Mouse (Mus musculus): Measurements from ENCODE around the gene Slc4a3. TPM values are rescaled to one million over a fixed set of nuclear protein-coding genes. Genes with fewer than 3 reads are reported as not detected.

The Slc4a3 gene
- 100 to 1,000 TPM; 171 to 180 TPM for total RNA-seq (2021)

DNA sequence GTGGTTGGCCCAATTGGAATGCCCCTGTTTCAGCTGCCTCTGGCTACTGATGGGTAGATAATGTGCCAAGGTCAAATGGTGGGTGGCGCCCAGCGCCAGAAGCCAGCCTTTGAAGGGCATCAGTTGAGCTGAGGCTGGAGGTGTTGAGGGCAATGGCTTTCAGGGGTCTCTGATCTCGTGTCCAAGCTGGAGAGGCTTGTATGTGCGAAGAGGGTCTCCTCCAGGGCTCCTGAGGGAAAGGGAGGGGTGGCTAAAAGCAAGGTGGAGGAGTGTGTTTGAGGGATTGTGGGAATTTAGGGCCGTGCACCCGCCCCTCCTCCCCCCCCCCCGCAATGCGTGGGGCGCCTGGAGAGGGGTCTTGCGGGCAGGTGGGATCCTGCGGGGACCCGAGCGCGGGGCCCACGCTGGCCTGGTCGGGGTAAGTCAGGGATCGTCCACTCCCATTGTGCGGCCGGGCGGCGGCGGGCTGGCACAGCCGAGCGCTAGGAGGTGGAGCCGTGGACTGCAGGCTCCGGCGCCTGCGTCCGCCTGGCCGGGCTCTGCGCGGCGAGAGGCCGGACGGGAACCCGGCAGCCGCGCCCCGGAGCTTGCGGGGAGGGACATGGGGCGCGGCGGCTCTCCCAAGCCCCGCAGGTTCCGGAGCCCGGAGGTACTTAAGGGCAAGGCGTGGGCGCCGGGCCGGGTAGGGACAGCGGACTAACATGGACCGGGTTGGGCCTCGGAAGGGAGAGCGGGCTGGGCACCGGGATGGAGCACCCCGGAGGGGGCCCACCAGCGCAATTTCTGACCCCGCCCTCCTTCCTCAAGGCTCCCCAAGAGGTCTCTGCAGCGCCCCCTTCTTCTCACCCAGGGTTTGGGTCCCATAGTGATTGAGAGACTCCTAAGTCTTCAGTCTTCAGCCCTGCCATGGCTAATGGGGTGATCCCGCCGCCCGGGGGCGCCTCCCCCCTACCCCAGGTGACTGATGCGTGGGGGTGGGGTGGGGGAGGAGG, at the start of gene Slc4a3:
TSS of gene Slc4a3 (plus strand) at position 302 of the 992 bp plus-strand sequence.
- intact Hi-C loops (cut with DNase I): loop anchor here (5.0 kb wide), 1 partner anchor 41 kb away; no protein-coding TSS in a partner anchor
- peak; percentile 65 to 73 for DNase-seq (ENCODE audit: low spot score in 2 of 2)

DNA sequence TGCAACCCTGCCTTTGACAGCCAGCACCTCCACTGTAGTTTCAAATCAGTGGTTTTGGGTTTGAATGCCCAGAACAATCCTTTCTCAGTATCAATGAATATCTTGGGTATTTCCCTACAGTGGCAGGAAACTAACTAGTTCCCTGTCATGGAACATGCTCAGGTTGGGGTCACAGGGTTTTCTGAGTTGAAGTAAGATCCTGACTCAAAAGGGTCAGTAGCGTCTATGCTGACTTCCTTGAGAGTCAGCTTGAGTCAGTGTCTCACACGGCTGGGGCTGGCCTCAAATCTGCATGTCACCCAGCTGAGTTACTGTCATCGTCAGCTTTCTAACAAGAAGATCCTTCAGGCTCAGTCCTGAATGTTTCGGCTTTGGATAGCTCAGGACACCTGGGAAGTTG, 47.2 kb upstream of the Slc4a3 start:
- intact Hi-C loops (cut with DNase I): loop anchor here (5.0 kb wide), 1 partner anchor 98 kb away; no protein-coding TSS in a partner anchor
- no peak for DNase-seq (ENCODE audit: low spot score in 2 of 2)

DNA sequence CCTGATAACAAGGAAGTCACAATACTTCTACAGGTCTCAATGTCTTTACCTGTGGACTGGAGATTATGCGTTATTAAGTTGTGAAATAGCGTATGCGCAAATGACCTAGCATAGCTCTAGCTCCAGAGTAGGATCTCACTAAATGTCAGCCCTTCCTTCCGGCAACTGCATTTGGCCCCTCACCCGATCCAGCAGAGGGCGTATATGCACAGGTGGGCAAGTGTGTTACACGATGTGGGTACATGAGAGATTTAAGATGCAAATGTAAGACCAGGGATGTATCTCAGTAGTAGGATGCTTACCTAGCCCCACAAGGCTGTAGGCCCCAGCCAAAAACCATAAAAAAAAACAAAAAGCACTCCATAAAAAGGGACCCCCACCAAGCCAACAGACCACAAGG, 46.6 kb upstream of the Slc4a3 start:
- intact Hi-C loops (cut with DNase I): loop anchor here (5.0 kb wide), 1 partner anchor 98 kb away; no protein-coding TSS in a partner anchor
- DNase-seq (ENCODE audit: low spot score in 2 of 2): no peak

DNA sequence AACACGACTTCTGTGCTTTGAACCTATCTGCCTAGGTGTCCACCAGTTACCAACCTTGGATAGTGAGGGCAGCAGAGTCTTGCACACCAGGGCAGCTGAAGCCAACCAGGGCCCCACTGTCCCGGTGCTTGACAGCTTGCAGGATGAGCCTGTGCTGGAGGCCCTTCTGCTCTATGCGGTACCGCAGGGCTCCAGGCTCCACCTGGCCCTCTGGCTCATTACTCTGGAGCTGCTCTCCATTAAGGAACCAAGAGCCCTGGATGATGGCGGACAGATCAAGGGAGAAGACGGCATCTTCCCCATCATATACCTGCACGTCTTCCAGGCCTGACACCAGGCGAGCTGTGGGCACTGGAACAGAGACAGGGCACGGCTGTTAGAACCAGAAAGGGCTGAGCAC, 44.2 kb upstream of the Slc4a3 start:
- no peak for DNase-seq (ENCODE audit: low spot score in 2 of 2)
- intact Hi-C loops (cut with DNase I): no loop called here

DNA sequence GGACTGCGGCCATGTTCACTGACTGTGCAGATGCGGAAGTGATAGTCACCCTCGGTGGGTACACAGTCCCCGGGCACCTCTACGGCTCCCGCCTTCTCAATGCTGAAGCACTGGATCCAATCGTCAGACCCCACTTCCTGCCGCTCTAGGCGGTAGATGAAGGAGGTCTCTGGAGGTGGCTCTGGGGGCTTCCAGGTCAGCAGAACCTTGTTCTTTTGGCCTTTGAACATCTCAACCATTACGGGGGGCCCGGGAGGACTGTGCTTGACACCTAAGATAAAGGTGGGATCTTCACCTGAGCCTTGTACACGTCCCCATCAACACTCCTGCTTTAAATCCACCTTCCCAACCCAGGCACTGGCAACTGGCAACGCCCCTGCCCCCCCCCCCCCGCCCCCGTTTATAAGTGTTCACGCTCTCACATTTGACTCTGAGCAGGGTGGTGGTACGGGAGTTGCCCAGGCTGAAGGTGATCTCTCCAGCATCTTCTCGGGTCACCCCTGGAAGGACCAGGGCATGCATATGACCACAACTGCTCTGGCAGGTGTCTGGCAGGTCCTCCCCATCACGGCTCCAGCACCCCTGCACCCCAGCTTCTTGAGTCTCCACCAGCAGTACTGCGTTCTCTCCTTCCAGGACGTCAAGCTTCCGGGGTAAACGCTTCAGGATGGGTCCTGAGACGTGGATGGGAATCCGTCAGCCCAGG, 43.0 kb upstream of the Slc4a3 start:
- DNase-seq (ENCODE audit: low spot score in 2 of 2): no peak
- intact Hi-C loops (cut with DNase I): no loop called here

DNA sequence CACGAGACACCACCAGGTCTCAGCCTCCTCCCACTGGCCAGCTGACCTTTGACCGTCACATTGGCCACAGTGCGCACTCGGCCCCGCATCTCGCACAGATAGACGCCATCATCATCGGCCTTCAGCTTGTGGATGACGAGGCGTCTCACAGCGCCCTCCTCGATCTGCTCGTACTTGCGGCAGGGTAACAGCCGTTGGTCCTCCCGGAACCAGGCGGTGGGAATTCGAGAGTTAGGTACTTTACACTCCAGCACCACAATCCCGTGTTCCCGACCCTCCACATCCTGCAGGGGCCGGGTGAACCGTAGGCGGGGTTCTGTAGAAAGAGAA, 42.5 kb upstream of the Slc4a3 start:
- DNase-seq (ENCODE audit: low spot score in 2 of 2): no peak
- intact Hi-C loops (cut with DNase I): no loop called here

DNA sequence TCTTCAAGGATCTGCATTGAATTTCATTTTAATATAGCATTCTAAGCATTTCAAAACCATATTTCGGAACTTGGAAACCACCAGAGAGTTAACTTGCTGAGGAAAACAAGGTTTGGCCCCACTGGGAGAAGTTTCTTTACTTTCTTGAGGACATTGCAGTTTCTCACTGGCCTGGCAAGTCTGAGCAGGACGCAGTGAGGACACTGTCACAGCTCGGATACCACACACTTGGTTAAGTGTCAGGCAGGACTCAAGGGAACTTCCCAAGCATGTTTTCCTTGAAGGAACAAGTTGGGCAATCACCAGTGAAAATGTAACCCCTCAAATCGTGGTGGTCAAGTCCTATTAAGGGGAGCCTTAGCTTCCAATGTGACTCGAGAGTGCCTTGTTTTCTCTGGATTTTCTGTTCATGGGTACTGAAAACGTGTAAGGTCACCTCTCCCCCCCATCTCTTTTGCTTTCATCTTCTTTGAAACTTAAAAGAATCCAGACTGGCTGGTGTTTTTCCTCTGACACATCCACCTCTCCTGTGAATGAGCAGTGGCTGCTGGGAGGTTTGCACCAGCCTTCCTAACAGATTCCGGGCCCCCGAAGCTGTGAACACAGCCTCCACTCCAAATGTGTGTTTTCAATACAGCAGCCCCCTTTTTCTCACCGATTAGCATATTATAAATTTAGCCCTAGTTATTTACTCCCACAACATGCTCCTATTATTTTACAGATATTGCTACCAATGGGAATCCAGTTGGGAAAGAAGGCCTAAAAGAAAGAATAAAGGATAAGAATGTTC, 41.6 kb upstream of the Slc4a3 start:
- intact Hi-C loops (cut with DNase I): loop anchor here (5.0 kb wide), 1 partner anchor 53 kb away; no protein-coding TSS in a partner anchor
- DNase-seq (ENCODE audit: low spot score in 2 of 2): peak; percentile 45 to 79

DNA sequence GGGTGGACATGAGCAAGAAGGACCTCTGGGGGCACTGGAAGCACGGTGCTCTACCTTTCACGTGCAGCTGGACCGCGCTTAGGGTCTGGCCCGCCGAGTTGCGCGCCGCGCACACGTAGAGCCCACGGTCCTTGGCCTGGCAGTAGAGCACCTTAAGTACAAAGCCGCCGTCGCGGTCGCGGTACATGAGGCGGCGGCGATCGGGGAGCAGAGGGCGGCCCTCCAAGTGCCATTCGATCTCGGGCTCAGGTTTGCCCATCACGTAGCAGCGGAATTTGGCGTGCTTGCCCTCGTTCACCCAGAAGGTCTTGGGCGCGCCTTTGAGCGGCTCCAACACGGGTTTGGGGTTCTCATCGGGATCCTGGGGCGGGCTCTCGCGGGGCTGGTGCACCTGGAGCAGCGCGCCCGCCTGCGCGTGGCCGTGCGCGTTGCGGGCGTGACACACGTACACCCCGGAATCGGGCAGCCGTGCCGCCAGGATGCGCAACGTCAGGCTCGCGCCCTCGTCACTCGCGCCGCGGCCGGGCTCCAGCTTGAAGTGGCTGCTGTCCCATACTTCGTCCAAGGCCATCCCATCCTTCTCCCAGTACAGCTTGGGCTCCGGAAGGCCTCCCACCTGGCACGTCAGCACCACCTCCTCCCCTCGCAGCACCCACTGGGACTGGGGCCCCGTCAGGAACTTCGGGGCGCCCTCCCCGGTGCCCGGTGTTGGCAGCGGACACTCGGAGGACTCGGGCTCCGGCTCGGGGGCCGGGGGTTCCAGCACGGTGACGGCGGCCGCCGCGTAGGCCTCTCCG, 40.7 kb upstream of the Slc4a3 start:
- peak; percentile 86 to 89 for DNase-seq (ENCODE audit: low spot score in 2 of 2)
- intact Hi-C loops (cut with DNase I): loop anchor here (5.0 kb wide), 1 partner anchor 52 kb away; no protein-coding TSS in a partner anchor

DNA sequence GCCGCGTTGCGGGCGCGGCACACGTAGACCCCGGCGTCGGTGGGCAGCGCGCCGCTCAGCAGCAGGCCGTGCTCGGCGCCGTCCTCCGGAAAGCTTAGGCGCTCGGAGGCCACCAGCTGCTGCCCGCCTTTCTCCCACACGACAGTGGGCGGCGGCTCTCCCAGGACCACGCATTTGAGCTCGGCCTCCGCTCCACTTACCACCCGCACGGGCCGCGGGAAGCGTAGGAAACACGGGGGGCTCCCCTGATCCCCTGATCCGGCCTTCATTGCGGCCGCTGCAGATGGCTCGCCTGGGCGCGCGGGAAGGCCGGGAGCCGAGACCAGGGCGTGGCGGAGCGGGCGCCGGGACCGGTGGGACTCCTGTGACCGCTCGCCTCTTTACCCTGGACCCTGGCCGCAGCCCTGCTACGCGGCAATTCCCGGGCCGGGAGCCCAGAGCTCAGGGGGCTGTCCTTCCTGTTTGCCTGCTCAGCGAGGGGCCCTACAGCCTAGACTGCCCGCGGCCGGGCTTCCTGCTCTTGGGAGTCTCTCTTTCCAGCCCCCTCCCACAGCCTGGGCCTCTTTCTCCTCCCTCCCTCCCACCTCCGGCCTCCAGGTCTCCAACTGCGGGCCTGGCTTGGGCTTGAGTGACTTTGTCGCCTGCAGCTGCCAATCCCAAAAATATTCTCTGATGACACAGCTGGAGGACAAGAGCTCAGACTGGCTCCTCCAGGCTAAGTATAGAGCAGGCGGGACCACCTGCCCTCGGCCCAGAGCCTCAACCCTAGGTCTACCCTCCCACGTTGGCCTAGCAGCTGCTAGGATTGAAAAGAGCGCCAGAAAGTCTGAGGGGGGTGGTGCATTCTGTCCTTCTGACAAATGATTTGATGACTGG, 39.9 kb upstream of the Slc4a3 start, which contains the start of gene Obsl1:
TSS of gene Obsl1 (minus strand) at position 497 of the 876 bp plus-strand sequence.
- peak; percentile 34 to 52 for DNase-seq (ENCODE audit: low spot score in 2 of 2)
- intact Hi-C loops (cut with DNase I): loop anchor here (5.0 kb wide), 1 partner anchor 51 kb away; no protein-coding TSS in a partner anchor

DNA sequence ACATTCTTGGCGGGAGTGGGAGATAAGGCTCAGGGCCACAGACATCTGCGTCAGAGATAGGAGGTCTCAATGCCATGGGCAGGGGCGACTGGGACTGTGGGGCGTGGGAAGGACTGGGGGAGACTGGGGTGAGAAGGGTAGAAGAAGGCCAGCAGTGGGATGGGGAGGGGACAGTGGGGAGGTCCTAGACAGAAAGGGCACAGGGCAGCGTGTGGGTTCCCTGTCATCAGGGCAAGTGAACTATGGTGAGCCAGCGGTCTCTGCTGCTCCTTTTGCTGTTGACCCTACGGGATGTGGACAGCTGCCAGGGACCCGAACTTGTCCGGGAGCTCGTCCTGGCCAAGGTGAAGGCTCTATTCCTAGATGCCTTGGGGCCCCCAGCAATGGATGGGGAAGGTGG, 39.1 kb upstream of the Slc4a3 start, which contains the start of gene Inha:
TSS of gene Inha (plus strand) at position 72 of the 400 bp plus-strand sequence.
- no peak for DNase-seq (ENCODE audit: low spot score in 2 of 2)
- intact Hi-C loops (cut with DNase I): loop anchor here (5.0 kb wide), 1 partner anchor 50 kb away; no protein-coding TSS in a partner anchor

DNA sequence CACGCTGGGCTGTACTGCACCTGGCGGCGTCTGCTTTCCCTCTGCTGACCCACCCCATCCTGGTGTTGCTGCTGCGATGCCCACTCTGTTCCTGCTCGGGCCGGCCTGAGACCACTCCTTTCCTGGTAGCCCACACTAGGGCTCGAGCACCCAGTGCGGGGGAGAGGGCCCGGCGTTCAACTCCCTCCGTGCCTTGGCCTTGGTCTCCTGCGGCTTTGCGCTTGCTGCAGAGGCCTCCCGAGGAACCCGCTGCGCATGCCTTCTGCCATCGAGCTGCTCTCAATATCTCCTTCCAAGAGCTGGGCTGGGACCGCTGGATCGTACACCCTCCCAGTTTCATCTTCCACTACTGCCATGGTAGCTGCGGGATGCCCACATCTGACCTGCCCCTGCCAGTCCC, 36.5 kb upstream of the Slc4a3 start:
- DNase-seq (ENCODE audit: low spot score in 2 of 2): no peak
- intact Hi-C loops (cut with DNase I): loop anchor here (5.0 kb wide), 1 partner anchor 48 kb away; no protein-coding TSS in a partner anchor

DNA sequence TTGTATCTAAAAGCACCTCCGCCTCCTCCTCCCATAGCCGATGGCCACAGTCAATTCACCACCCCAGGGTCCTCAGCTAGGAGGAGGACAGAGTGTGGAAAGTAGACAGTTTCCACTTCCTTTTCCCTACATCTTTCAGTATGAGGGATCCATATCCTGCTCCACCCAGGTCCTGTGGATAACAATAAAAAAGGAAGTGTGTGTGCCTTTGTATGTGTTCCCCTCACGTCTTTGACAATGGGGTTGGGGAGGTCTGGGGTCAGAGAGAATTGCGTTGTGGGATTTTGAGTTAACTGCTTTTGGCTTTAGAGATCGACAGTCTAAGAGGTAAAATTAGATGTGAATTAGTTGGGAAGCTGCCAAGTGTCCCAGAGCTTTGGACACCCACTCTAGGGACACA, 35.9 kb upstream of the Slc4a3 start:
- intact Hi-C loops (cut with DNase I): no loop called here
- no peak for DNase-seq (ENCODE audit: low spot score in 2 of 2)

DNA sequence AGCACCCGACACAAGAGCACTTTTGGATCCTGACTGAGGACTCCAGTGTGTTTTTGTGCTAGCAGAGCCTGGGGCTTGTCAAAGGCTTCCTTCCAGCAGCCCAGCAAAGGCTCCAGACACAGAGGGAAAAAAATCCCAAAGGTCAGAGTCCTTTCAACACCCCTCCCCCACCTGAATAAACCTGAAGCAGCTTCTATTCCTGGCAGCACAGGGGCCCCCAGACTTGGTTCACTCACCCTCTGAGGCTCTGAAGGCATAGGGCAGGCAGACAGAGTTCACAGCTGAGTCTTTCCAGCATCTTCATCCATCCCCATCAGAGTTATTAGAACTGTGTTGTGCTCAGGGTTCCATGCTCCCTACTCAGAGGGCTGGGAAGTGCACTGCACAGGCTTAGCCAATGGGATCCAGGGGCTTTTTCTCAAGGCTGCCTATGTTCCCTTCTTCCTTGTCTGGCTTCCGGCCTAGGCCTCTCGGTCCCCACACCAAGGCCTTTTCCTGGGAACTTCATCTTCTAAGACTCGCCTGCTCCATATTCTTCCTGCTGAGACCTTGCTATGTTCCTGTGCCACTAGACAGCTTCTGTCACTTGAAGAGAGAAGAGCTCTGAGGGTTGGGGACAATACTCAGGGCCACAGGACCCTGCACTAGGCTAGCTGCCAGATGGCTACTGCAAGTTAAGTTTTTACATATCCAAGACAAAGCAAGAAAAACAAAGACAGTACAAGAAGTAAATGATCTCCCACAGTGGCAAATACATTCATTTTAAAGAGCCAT, 34.4 kb upstream of the Slc4a3 start:
- DNase-seq (ENCODE audit: low spot score in 2 of 2): no peak
- intact Hi-C loops (cut with DNase I): no loop called here

DNA sequence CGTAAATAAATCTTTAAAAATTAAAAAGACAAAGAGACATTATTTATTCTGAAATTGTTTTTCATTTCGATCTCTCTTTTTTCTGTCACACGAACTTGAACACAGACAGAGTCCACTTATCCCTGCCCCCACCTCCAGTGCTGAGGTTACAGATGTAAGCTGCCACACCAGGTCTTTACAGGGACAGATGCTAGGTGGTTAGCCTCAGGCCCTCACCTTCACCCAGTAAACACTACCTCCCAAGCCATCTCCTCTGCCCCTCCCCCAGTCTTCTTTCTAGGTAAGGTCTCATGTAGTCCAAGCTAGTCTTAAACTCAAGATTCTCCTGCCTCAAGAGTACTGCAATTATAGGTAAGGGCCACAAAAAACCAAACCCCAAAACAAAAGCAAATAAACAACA, 33.5 kb upstream of the Slc4a3 start:
- intact Hi-C loops (cut with DNase I): no loop called here
- DNase-seq (ENCODE audit: low spot score in 2 of 2): no peak

DNA sequence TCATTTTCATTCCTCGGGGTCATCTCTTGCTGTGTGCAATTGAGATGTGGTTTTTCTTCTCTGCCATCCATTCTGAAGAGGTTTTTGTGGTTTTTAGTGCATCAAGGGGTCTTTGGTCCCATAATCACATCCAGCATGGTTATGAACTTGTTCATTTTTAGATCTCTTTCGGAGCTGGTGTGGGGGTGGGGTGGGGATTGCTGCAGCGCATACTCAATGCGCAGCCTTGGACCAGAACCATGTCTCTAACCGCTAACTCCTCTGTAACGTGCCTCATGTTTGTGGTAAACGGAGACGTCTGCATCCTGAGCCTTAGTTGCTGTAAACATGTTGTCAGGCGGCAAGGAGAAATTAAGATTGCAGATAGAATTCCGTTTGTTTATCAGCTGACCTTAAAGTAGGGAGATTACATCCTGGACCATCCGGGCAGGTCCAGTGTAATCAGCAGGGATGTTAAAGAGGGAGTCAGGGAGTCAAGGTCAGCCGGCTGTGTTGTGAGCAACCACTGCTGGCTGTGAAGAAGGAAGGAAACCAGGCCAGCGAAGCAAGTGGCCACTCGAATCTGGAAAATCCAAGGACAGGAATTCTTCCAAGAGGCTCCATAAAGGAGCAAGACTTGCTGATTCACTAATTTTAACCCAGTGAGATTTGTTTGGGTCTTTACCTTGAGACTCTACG, 29.2 kb upstream of the Slc4a3 start:
- intact Hi-C loops (cut with DNase I): no loop called here
- no peak for DNase-seq (ENCODE audit: low spot score in 2 of 2)

DNA sequence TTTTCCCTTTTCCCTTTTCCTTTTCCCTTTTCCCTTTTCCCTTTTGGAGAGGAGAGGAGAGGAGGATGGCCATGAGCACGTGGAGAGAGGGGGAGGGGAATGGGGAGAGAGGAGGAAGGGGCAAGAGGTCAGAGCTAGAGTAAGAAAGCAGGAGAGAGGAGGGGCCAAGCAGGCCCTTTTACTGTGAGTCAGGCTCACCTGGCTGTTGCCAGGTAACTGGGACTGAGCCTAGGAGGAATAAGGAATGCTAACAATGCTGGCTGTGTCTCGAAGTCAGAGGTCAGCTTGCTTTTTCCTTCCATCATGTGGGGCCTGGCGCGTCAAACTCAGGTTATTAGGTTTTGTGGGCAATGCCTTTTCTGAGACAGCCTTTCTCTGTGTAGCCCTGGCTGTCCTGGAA, 28.1 kb upstream of the Slc4a3 start:
- intact Hi-C loops (cut with DNase I): no loop called here

More for the DNA sequence above, 28.1 kb upstream of the Slc4a3 start:
- DNase-seq (ENCODE audit: low spot score in 2 of 2): no peak

Data from left cerebral cortex, postnatal 25 days (tissue).